In genomic region chr2:114013846-114014245, GRCm38 (mm10) we compare ENCODE assay signal across 9 mouse cellular contexts. TPM values are rescaled to one million over a fixed set of nuclear protein-coding genes. Genes with fewer than 3 reads are reported as not detected.
DNase-seq lines count a peak whose midpoint lies in the region; ATAC-seq and TF ChIP-seq lines count a peak whose summit lies in the region.
"Had no signal": no experiment of that assay in that cellular context is flagged by ENCODE, and none has a peak within 500 bp of the region (broad histone marks: within the 10 kb centered on the region; RNA-seq: fewer than 3 reads in every experiment).

No protein-coding gene starts in this region.

- no peak overlapping the region for H3K27ac ChIP-seq in heart, embryonic 10.5 days
- H3K27ac ChIP-seq in ES-Bruce4 (ENCODE audit: insufficient read depth, low read length) = no peak overlapping the region
- H3K27ac ChIP-seq in forebrain, embryonic 14.5 days (ENCODE audit: low read depth, low read length) = 0 out of 2 replicates have a peak overlapping the region, but pooled peaks have one; percentile 65
- no peak overlapping the region for H3K27ac ChIP-seq in liver, embryonic 13.5 days
- H3K27ac ChIP-seq: heart, adult 2 months had no signal

- H3K4me1 ChIP-seq in heart, embryonic 10.5 days = peaks cover 14% of the 10 kb centered on the region
- no peaks in the 10 kb centered on the region for H3K4me1 ChIP-seq in ES-Bruce4 (ENCODE audit: control insufficient read depth, insufficient read depth, low read length)
- H3K4me1 ChIP-seq in forebrain, embryonic 14.5 days (ENCODE audit: control insufficient read depth, insufficient read depth, low read length) = peaks cover 3% of the 10 kb centered on the region; the same call in 1 of the 2 replicates
- no peaks in the 10 kb centered on the region for H3K4me1 ChIP-seq in liver, embryonic 13.5 days (replicated peaks)

- H3K27me3 ChIP-seq in heart, embryonic 10.5 days (ENCODE audit: insufficient read depth, poor library complexity, severe bottlenecking) = peaks cover 69% of the 10 kb centered on the region
- peaks cover 8% of the 10 kb centered on the region; the same call in 1 of the 2 replicates for H3K27me3 ChIP-seq in ES-Bruce4 (ENCODE audit: control insufficient read depth, insufficient read depth, low read length, poor library complexity, severe bottlenecking)
- H3K27me3 ChIP-seq in forebrain, embryonic 14.5 days (replicated peaks; ENCODE audit: control insufficient read depth, insufficient read depth, low read length) = peaks cover 28% of the 10 kb centered on the region
- peaks cover 42% of the 10 kb centered on the region for H3K27me3 ChIP-seq in liver, embryonic 13.5 days

- ATAC-seq in forebrain, embryonic 14.5 days = peak; percentile 28; the same call in 1 of the 2 replicates
- no peak for ATAC-seq in liver, embryonic 13.5 days (ENCODE audit: low read depth)

- H3K9me3 ChIP-seq in heart, embryonic 10.5 days = no peaks in the 10 kb centered on the region
- H3K9me3 ChIP-seq in ES-Bruce4 (replicated peaks; ENCODE audit: control insufficient read depth, insufficient read depth, low read length, poor library complexity, severe bottlenecking) = no peaks in the 10 kb centered on the region
- no peaks in the 10 kb centered on the region for H3K9me3 ChIP-seq in forebrain, embryonic 14.5 days (replicated peaks; ENCODE audit: control insufficient read depth, low read length)
- H3K9me3 ChIP-seq in liver, embryonic 13.5 days (replicated peaks) = no peaks in the 10 kb centered on the region

- peak overlapping the region; percentile 32; the same call in 1 of the 2 replicates for H3K9ac ChIP-seq in ES-Bruce4 (ENCODE audit: low read depth, poor library complexity, severe bottlenecking)
- H3K9ac ChIP-seq in forebrain, embryonic 14.5 days (ENCODE audit: low read length) = peak overlapping the region; percentile 79
- H3K9ac ChIP-seq in liver, embryonic 13.5 days = no peak overlapping the region

- WGBS in heart, embryonic 10.5 days = 3% methylated on average over 13 of the region's 13 CpGs
- 2% methylated on average over 13 of the region's 13 CpGs for WGBS in forebrain, embryonic 14.5 days
- 3% methylated on average over 13 of the region's 13 CpGs for WGBS in liver, embryonic 13.5 days (ENCODE audit: insufficient replicate concordance)

- TF ChIP-seq POLR2A in ES-Bruce4 (IDR thresholded peaks at IDR 0.05; ENCODE audit: insufficient read depth, low read length) = no peak

- peak overlapping the region; percentile 65 for H3K4me3 ChIP-seq in heart, embryonic 10.5 days
- peak overlapping the region; percentile 56 for H3K4me3 ChIP-seq in ES-Bruce4 (ENCODE audit: low read depth, low read length)
- H3K4me3 ChIP-seq in forebrain, embryonic 14.5 days (ENCODE audit: low read depth, low read length) = peak overlapping the region; percentile 59
- peak overlapping the region; percentile 38 for H3K4me3 ChIP-seq in liver, embryonic 13.5 days (replicated peaks)

- no peak for DNase-seq in heart, embryonic 10.5 days (ENCODE audit: low spot score)
- no peak for DNase-seq in heart, postnatal 25 days (ENCODE audit: low spot score)
- no peak for DNase-seq in forebrain, embryonic 14.5 days (ENCODE audit: low spot score)
- no peak for DNase-seq in liver, embryonic 13.5 days
- DNase-seq in spleen, postnatal 36 days (ENCODE audit: low spot score in 2 of 2) = no peak
- no peak for DNase-seq in urinary bladder, postnatal 14 days (ENCODE audit: low spot score)
- DNase-seq in layer of hippocampus, adult 9-10 months (ENCODE audit: low spot score) = no peak
- DNase-seq: heart, adult 2 months had no signal

- no peaks in the 10 kb centered on the region for H3K36me3 ChIP-seq in heart, embryonic 10.5 days
- no peaks in the 10 kb centered on the region for H3K36me3 ChIP-seq in ES-Bruce4 (ENCODE audit: control insufficient read depth, insufficient read depth, low read length, poor library complexity, severe bottlenecking)
- H3K36me3 ChIP-seq in forebrain, embryonic 14.5 days (ENCODE audit: control insufficient read depth, insufficient read depth, low read length) = no peaks in the 10 kb centered on the region
- no peaks in the 10 kb centered on the region for H3K36me3 ChIP-seq in liver, embryonic 13.5 days

- peak overlapping the region; percentile 91 for H3K4me2 ChIP-seq in forebrain, embryonic 14.5 days (ENCODE audit: low read length)
- H3K4me2 ChIP-seq in liver, embryonic 13.5 days = peak overlapping the region; percentile 52

- TF ChIP-seq EP300 in ES-Bruce4 (IDR thresholded peaks at IDR 0.05; ENCODE audit: insufficient read depth, low read depth, low read length) = no peak

- intact Hi-C loops in heart, postnatal 25 days (cut with DNase I) = no loop called here

- no peak for TF ChIP-seq CTCF in ES-Bruce4 (IDR thresholded peaks at IDR 0.05; ENCODE audit: low read depth, low read length)

RNA-seq across cellular contexts. Expression of gene Gjd2, which starts 0.4 kb away (rescaled TPM):
- polyA plus RNA-seq in heart, embryonic 10.5 days (2016; fragmentation: Nextera tagmentation; extraction: Ambion mirVana) = not detected in 2 replicates
- not detected for total RNA-seq in heart, postnatal 25 days (2021)
- not detected in 2 replicates for polyA plus RNA-seq in ES-Bruce4 (2011; ENCODE audit: insufficient read depth, insufficient read length, low read depth, missing spikeins)
- 2.9 and 3.0 TPM in 2 replicates for polyA plus RNA-seq in forebrain, embryonic 14.5 days (2014; fragmentation: Nextera tagmentation; extraction: Ambion mirVana)
- not detected in 2 replicates for polyA plus RNA-seq in liver, embryonic 13.5 days (2015; fragmentation: Nextera tagmentation; extraction: Ambion mirVana)
- total RNA-seq: heart, adult 2 months had no signal
- polyA plus RNA-seq: heart, adult 2 months had no signal

RNA-seq across cellular contexts. Expression of gene Actc1, which starts 39.5 kb away (rescaled TPM):
- polyA plus RNA-seq in heart, embryonic 10.5 days (2016; fragmentation: Nextera tagmentation; extraction: Ambion mirVana) = 7,735 and 13,041 TPM in 2 replicates
- over 10,000 TPM; 16,244 to 16,268 TPM for total RNA-seq in heart, postnatal 25 days (2021)
- polyA plus RNA-seq in ES-Bruce4 (2011; ENCODE audit: insufficient read depth, insufficient read length, low read depth, missing spikeins) = 1.4 and 2.1 TPM in 2 replicates
- 0.43 and 0.57 TPM in 2 replicates for polyA plus RNA-seq in forebrain, embryonic 14.5 days (2014; fragmentation: Nextera tagmentation; extraction: Ambion mirVana)
- 25.5 and 60.0 TPM in 2 replicates for polyA plus RNA-seq in liver, embryonic 13.5 days (2015; fragmentation: Nextera tagmentation; extraction: Ambion mirVana)

Comparison
In these comparisons a context has a peak if more than half of its experiments do, and no peak if none do; other contexts are left out.
1. RNA of gene Actc1, which starts 39.5 kb away (polyA plus RNA-seq): 7,735 to 13,041 TPM in heart, embryonic 10.5 days; 25.5 to 60.0 TPM in liver, embryonic 13.5 days, 1.4 to 2.1 TPM in ES-Bruce4 and 0.43 to 0.57 TPM in forebrain, embryonic 14.5 days; every median in the first group is over 100 times any median in the second.
2. Peak in every context shown above with its lines, with median percentiles within 50 percentile points of each other: H3K4me3 ChIP-seq.